Mouse (Mus musculus): ENCODE data around the gene Gm45713. TPM values are rescaled to one million over a fixed set of nuclear protein-coding genes. Genes with fewer than 3 reads are reported as not detected.

The Gm45713 gene
- polyA plus RNA-seq, 1 experiment from 2014 or later = 0.60 TPM

DNA sequence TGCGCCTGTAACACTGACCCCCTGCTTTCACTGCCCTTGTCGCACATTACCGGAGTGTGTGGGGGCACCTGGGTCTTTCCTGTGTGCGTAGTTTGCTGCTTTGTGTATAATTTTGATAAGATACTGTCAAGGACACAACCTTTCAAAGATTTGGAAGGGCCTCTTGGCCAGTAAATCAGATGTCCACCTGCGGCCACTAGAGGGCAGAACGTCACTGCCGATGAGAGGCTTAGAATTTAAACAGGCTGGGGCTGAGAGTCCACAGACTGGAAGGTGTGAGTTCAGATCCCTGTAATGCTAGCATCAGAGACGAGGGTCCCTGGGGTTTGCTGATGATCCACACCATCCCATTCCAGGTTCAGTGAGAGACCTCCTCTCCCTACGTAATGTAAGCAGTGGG is 57.5 kb downstream of the Gm45713 start:
- 27% methylated on average over 9 of the region's 9 CpGs for WGBS
- H3K9ac ChIP-seq (ENCODE audit: low read length) = no peak overlapping the region
- H3K4me2 ChIP-seq (ENCODE audit: low read depth, low read length) = no peak overlapping the region
- no peak overlapping the region for H3K4me3 ChIP-seq (ENCODE audit: low read length)
- no peak overlapping the region for H3K27ac ChIP-seq (ENCODE audit: low read length)
- H3K27me3 ChIP-seq (ENCODE audit: control insufficient read depth, insufficient read depth, low read depth, low read length) = no peaks in the 10 kb centered on the region
- peak; percentile 26; the same call in 1 of the 2 replicates for ATAC-seq (ENCODE audit: low read depth)
- H3K9me3 ChIP-seq (ENCODE audit: control insufficient read depth, low read length) = no peaks in the 10 kb centered on the region
- H3K36me3 ChIP-seq (ENCODE audit: control insufficient read depth, insufficient read depth, low read length) = peaks cover 28% of the 10 kb centered on the region
- H3K4me1 ChIP-seq (replicated peaks; ENCODE audit: control insufficient read depth, insufficient read depth, low read length) = peaks cover 7% of the 10 kb centered on the region; the same call in 1 of the 2 replicates

DNA sequence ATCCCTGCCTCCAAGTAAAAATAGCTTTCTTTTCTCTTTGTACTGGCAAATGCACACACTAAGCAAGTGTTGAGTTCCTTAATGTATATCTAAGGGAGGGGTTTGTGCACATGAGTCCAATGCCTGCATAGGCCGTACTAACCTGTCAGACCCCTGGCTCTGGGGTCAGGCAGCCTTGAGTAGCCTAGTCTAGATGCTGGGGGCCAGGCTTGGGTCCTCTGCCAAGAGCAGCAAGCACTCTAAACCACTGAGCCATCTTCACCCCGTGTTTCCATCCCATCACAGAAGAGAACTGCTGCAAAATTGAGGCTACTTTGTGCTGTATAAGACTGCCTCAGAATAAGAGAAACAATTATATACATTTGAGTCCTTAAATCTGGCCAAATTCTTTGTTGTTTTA is 58.2 kb downstream of the Gm45713 start:
- WGBS = 86% methylated on average over 2 of the region's 2 CpGs
- Histone ChIP-seq H3K36me3 (ENCODE audit: control insufficient read depth, insufficient read depth, low read length) (peaks cover 22% of the 10 kb centered on the region), H3K4me1 (replicated peaks; ENCODE audit: control insufficient read depth, insufficient read depth, low read length) (peaks cover 6% of the 10 kb centered on the region; the same call in 1 of the 2 replicates), H3K27me3 (ENCODE audit: control insufficient read depth, insufficient read depth, low read depth, low read length) (no peaks in the 10 kb centered on the region), H3K27ac (ENCODE audit: low read length) (no peak overlapping the region), H3K4me3 (ENCODE audit: low read length) (no peak overlapping the region), H3K4me2 (ENCODE audit: low read depth, low read length) (no peak overlapping the region), H3K9ac (ENCODE audit: low read length) (no peak overlapping the region), H3K9me3 (ENCODE audit: control insufficient read depth, low read length) (no peaks in the 10 kb centered on the region)
- no peak for ATAC-seq (ENCODE audit: low read depth)

DNA sequence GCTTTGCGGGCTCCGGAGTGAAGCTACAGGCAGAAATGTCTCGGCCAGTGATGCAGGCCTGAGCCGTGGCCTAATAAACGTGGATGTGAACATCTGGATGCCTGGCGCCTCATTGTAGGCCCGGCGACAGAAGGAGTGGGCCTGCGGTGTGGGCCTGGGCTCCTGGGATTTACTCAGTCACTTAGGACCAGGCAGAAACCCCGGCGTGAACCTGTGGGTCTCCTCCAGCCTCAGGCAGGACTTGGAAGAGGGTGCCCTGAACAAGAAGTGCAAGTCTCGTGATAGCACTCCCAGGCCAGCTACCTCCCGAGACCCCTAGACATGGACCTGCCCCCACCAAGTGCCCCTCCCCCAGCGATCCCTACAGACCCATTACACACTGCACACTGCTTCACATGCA is 58.7 kb downstream of the Gm45713 start:
- Histone ChIP-seq H3K27me3 (ENCODE audit: control insufficient read depth, insufficient read depth, low read depth, low read length) (no peaks in the 10 kb centered on the region), H3K4me2 (ENCODE audit: low read depth, low read length) (no peak overlapping the region), H3K36me3 (ENCODE audit: control insufficient read depth, insufficient read depth, low read length) (peaks cover 22% of the 10 kb centered on the region), H3K9ac (ENCODE audit: low read length) (no peak overlapping the region), H3K4me1 (replicated peaks; ENCODE audit: control insufficient read depth, insufficient read depth, low read length) (peaks cover 4% of the 10 kb centered on the region; the same call in 1 of the 2 replicates), H3K4me3 (ENCODE audit: low read length) (no peak overlapping the region), H3K27ac (ENCODE audit: low read length) (no peak overlapping the region), H3K9me3 (ENCODE audit: control insufficient read depth, low read length) (no peaks in the 10 kb centered on the region)
- no peak for ATAC-seq (ENCODE audit: low read depth)
- WGBS = 88% methylated on average over 14 of the region's 14 CpGs

DNA sequence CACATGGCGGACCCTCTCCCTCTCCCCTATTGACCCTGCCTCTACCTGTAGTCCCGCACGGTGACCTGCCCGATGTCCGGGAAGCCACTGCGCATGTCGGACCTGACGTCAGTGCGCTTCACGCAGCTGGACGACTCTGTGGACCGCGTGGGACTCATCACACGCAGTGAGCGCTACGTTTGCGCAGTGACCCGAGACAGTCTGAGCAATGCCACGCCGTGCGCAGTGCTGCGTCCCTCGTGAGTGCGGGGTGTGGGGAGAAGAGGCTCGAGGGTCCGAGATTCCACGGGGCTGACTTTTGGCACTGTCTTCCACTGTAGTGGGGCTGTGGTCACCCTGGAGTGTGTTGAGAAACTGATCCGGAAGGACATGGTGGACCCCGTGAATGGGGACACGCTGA is 59.5 kb downstream of the Gm45713 start:
- Histone ChIP-seq H3K4me3 (ENCODE audit: low read length) (no peak overlapping the region), H3K9ac (ENCODE audit: low read length) (no peak overlapping the region), H3K27ac (ENCODE audit: low read length) (no peak overlapping the region), H3K4me2 (ENCODE audit: low read depth, low read length) (no peak overlapping the region), H3K36me3 (ENCODE audit: control insufficient read depth, insufficient read depth, low read length) (peaks cover 22% of the 10 kb centered on the region), H3K4me1 (replicated peaks; ENCODE audit: control insufficient read depth, insufficient read depth, low read length) (peaks cover 4% of the 10 kb centered on the region; the same call in 1 of the 2 replicates), H3K27me3 (ENCODE audit: control insufficient read depth, insufficient read depth, low read depth, low read length) (no peaks in the 10 kb centered on the region), H3K9me3 (ENCODE audit: control insufficient read depth, low read length) (no peaks in the 10 kb centered on the region)
- WGBS = 86% methylated on average over 30 of the region's 30 CpGs
- no peak for ATAC-seq (ENCODE audit: low read depth)

MicroRNA genes within 50 kb of the gene (microRNA counts, 519-probe panel; counts per million panel counts)
- microRNA mmu-miR-150 = 3,071 counts per million, percentile 59 among the panel's probes with 10 or more counts

Small RNA genes within 50 kb of the gene (microRNA-seq; reads per million reads assigned to microRNA genes)
- gene Mir150 (49.8 reads per million, percentile 42 among the genes with 10 or more reads in this experiment), gene Mir5121 (10.1 reads per million, percentile 24 among the genes with 10 or more reads in this experiment), gene Mir7055 (not detected)

Other genes with a start within 250 kb of the Gm45713 start
- gene Med25, start 243.5 kb downstream of the Gm45713 start, polyA plus RNA-seq (2015; fragmentation: Nextera tagmentation; extraction: Ambion mirVana) = 97.3 and 102 TPM in 2 replicates
- 22.4 and 24.3 TPM in 2 replicates for gene Fuz, start 240.2 kb downstream of the Gm45713 start, polyA plus RNA-seq (2015; fragmentation: Nextera tagmentation; extraction: Ambion mirVana)
- gene Ap2a1, start 206.7 kb downstream of the Gm45713 start, polyA plus RNA-seq (2015; fragmentation: Nextera tagmentation; extraction: Ambion mirVana) = 58.2 and 63.7 TPM in 2 replicates
- 0.15 and 0.44 TPM in 2 replicates for gene Tsks, start 193.0 kb downstream of the Gm45713 start, polyA plus RNA-seq (2015; fragmentation: Nextera tagmentation; extraction: Ambion mirVana)
- gene Cpt1c, start 161.4 kb downstream of the Gm45713 start, polyA plus RNA-seq (2015; fragmentation: Nextera tagmentation; extraction: Ambion mirVana) = 17.1 and 17.5 TPM in 2 replicates
- 413 and 457 TPM in 2 replicates for gene Prmt1, start 149.7 kb downstream of the Gm45713 start, polyA plus RNA-seq (2015; fragmentation: Nextera tagmentation; extraction: Ambion mirVana)
- gene Irf3, start 138.6 kb downstream of the Gm45713 start, polyA plus RNA-seq (2015; fragmentation: Nextera tagmentation; extraction: Ambion mirVana) = 96.5 and 108 TPM in 2 replicates
- gene Bcl2l12, start 137.5 kb downstream of the Gm45713 start, polyA plus RNA-seq (2015; fragmentation: Nextera tagmentation; extraction: Ambion mirVana) = 62.0 and 64.5 TPM in 2 replicates
- gene Scaf1, start 119.9 kb downstream of the Gm45713 start, polyA plus RNA-seq (2015; fragmentation: Nextera tagmentation; extraction: Ambion mirVana) = 28.9 and 30.7 TPM in 2 replicates
- 54.6 and 59.7 TPM in 2 replicates for gene Rras, start 118.3 kb downstream of the Gm45713 start, polyA plus RNA-seq (2015; fragmentation: Nextera tagmentation; extraction: Ambion mirVana)
- 9.2 TPM in 2 replicates for gene Prr12, start 83.3 kb downstream of the Gm45713 start, polyA plus RNA-seq (2015; fragmentation: Nextera tagmentation; extraction: Ambion mirVana)
- gene Nosip, start 73.8 kb downstream of the Gm45713 start, polyA plus RNA-seq (2015; fragmentation: Nextera tagmentation; extraction: Ambion mirVana) = 72.5 and 77.8 TPM in 2 replicates
- 28.7 and 31.9 TPM in 2 replicates for gene Prrg2, start 73.6 kb downstream of the Gm45713 start, polyA plus RNA-seq (2015; fragmentation: Nextera tagmentation; extraction: Ambion mirVana)
- 308 and 326 TPM in 2 replicates for gene Rcn3, start 44.0 kb downstream of the Gm45713 start, polyA plus RNA-seq (2015; fragmentation: Nextera tagmentation; extraction: Ambion mirVana)
- gene Fcgrt, start 32.4 kb downstream of the Gm45713 start, polyA plus RNA-seq (2015; fragmentation: Nextera tagmentation; extraction: Ambion mirVana) = 93.7 and 97.1 TPM in 2 replicates
- 1,430 and 1,443 TPM in 2 replicates for gene Rps11, start 11.8 kb downstream of the Gm45713 start, polyA plus RNA-seq (2015; fragmentation: Nextera tagmentation; extraction: Ambion mirVana)
- 1,289 and 1,305 TPM in 2 replicates for gene Rpl13a, start 7.5 kb downstream of the Gm45713 start, polyA plus RNA-seq (2015; fragmentation: Nextera tagmentation; extraction: Ambion mirVana)
- 2.4 and 3.0 TPM in 2 replicates for gene Flt3l, start 201 bp upstream of the Gm45713 start, polyA plus RNA-seq (2015; fragmentation: Nextera tagmentation; extraction: Ambion mirVana)
- 99.2 and 100 TPM in 2 replicates for gene Pih1d1, start 18.1 kb upstream of the Gm45713 start, polyA plus RNA-seq (2015; fragmentation: Nextera tagmentation; extraction: Ambion mirVana)
- 55.4 and 57.4 TPM in 2 replicates for gene Aldh16a1, start 18.4 kb upstream of the Gm45713 start, polyA plus RNA-seq (2015; fragmentation: Nextera tagmentation; extraction: Ambion mirVana)
- gene Slc17a7, start 27.7 kb upstream of the Gm45713 start, polyA plus RNA-seq (2015; fragmentation: Nextera tagmentation; extraction: Ambion mirVana) = 0.34 and 0.99 TPM in 2 replicates
- gene Gfy, start 43.3 kb upstream of the Gm45713 start, polyA plus RNA-seq (2015; fragmentation: Nextera tagmentation; extraction: Ambion mirVana) = not detected in 2 replicates
- gene Pth2, start 44.8 kb upstream of the Gm45713 start, polyA plus RNA-seq (2015; fragmentation: Nextera tagmentation; extraction: Ambion mirVana) = not detected in 2 replicates
- 1.3 TPM in 2 replicates for gene Ccdc155, start 68.7 kb upstream of the Gm45713 start, polyA plus RNA-seq (2015; fragmentation: Nextera tagmentation; extraction: Ambion mirVana)
- gene Dkkl1, start 75.9 kb upstream of the Gm45713 start, polyA plus RNA-seq (2015; fragmentation: Nextera tagmentation; extraction: Ambion mirVana) = 0.84 and 1.6 TPM in 2 replicates
- gene Tead2, start 79.5 kb upstream of the Gm45713 start, polyA plus RNA-seq (2015; fragmentation: Nextera tagmentation; extraction: Ambion mirVana) = 134 and 148 TPM in 2 replicates
- gene Cd37, start 102.9 kb upstream of the Gm45713 start, polyA plus RNA-seq (2015; fragmentation: Nextera tagmentation; extraction: Ambion mirVana) = 3.0 and 4.6 TPM in 2 replicates
- 0.23 TPM in 1 of 2 replicates, not detected in the other for gene Slc6a16, start 104.9 kb upstream of the Gm45713 start, polyA plus RNA-seq (2015; fragmentation: Nextera tagmentation; extraction: Ambion mirVana)
- gene Slc6a21, start 141.3 kb upstream of the Gm45713 start, polyA plus RNA-seq (2015; fragmentation: Nextera tagmentation; extraction: Ambion mirVana) = not detected in 2 replicates
- 19.6 and 25.0 TPM in 2 replicates for gene Trpm4, start 197.5 kb upstream of the Gm45713 start, polyA plus RNA-seq (2015; fragmentation: Nextera tagmentation; extraction: Ambion mirVana)
- 1.8 and 2.0 TPM in 2 replicates for gene Hrc, start 199.1 kb upstream of the Gm45713 start, polyA plus RNA-seq (2015; fragmentation: Nextera tagmentation; extraction: Ambion mirVana)
- gene Ppfia3, start 230.8 kb upstream of the Gm45713 start, polyA plus RNA-seq (2015; fragmentation: Nextera tagmentation; extraction: Ambion mirVana) = 2.2 and 2.5 TPM in 2 replicates
- 0.53 TPM in 2 replicates for gene Lin7b, start 234.4 kb upstream of the Gm45713 start, polyA plus RNA-seq (2015; fragmentation: Nextera tagmentation; extraction: Ambion mirVana)

All from lung, embryonic 16.5 days (tissue).